Mouse (Mus musculus) cerebellum, postnatal 14 days (tissue): Measurements from ENCODE around the gene Clybl.
A peak's percentile ranks its signal among the peaks of the same experiment; 100 is the strongest.

Source experiments
- DNase-seq, 2 experiments: peaks; one replicate each; pipeline ENCODE4 v3.0.0; 2021; ENCODE audit warnings: mixed read lengths in 2 of 2

Clybl gene

GRCm38 (mm10) chr14:122181078-122181814 is at the start of gene Clybl:
Gene Clybl, plus strand, starts transcription at chr14:122181704.
- peak; percentile 95 to 97 for DNase-seq

- DNase-seq = no peak
These were observed 45.1 kb upstream of the Clybl start for GRCm38 (mm10) chr14:122136368-122136928.

- DNase-seq = no peak
These were observed 44.3 kb upstream of the Clybl start for GRCm38 (mm10) chr14:122137234-122137633.

GRCm38 (mm10) chr14:122140126-122140525 is 41.4 kb upstream of the Clybl start:
- DNase-seq = no peak

- no peak for DNase-seq
These were observed 37.8 kb upstream of the Clybl start for GRCm38 (mm10) chr14:122143585-122144269.

GRCm38 (mm10) chr14:122145374-122145773 is 36.1 kb upstream of the Clybl start:
- DNase-seq = no peak

GRCm38 (mm10) chr14:122150616-122151015 is 30.9 kb upstream of the Clybl start:
- DNase-seq = no peak

- DNase-seq = no peak
These were observed 23.8 kb upstream of the Clybl start for GRCm38 (mm10) chr14:122157738-122158137.

GRCm38 (mm10) chr14:122160916-122161315 is 20.6 kb upstream of the Clybl start:
- no peak for DNase-seq

GRCm38 (mm10) chr14:122168912-122169311 is 12.6 kb upstream of the Clybl start:
- no peak for DNase-seq

- DNase-seq = no peak
These were observed 11.2 kb upstream of the Clybl start for GRCm38 (mm10) chr14:122170202-122170781.

GRCm38 (mm10) chr14:122171031-122171430 is 10.5 kb upstream of the Clybl start:
- DNase-seq = no peak

GRCm38 (mm10) chr14:122176263-122176798 is 5.2 kb upstream of the Clybl start:
- no peak for DNase-seq

GRCm38 (mm10) chr14:122179262-122179661 is 2.2 kb upstream of the Clybl start:
- no peak for DNase-seq

- DNase-seq = no peak
These were observed 282 bp downstream of the Clybl start for GRCm38 (mm10) chr14:122181815-122182157.

- no peak for DNase-seq
These were observed 716 bp downstream of the Clybl start for GRCm38 (mm10) chr14:122182220-122182619.

- no peak for DNase-seq
These were observed 2.5 kb downstream of the Clybl start for GRCm38 (mm10) chr14:122183974-122184373.

- DNase-seq = no peak
These were observed 6.7 kb downstream of the Clybl start for GRCm38 (mm10) chr14:122188250-122188649.

- DNase-seq = no peak
These were observed 8.4 kb downstream of the Clybl start for GRCm38 (mm10) chr14:122189901-122190300.

- DNase-seq = no peak
These were observed 9.0 kb downstream of the Clybl start for GRCm38 (mm10) chr14:122190527-122190926.

GRCm38 (mm10) chr14:122190941-122191510 is 9.5 kb downstream of the Clybl start:
- DNase-seq = peak; percentile 88 to 90

GRCm38 (mm10) chr14:122194630-122195029 is 13.1 kb downstream of the Clybl start:
- no peak for DNase-seq

GRCm38 (mm10) chr14:122196851-122197250 is 15.3 kb downstream of the Clybl start:
- no peak for DNase-seq
